Mouse (Mus musculus): ENCODE results near the gene Igsf21. TPM values are rescaled to one million over a fixed set of nuclear protein-coding genes. Genes with fewer than 3 reads are reported as not detected.
A peak's percentile ranks its signal among the peaks of the same experiment; 100 is the strongest.

Gene Igsf21
- polyA plus RNA-seq, 1 experiment from 2014 or later = 0.68 TPM

DNA sequence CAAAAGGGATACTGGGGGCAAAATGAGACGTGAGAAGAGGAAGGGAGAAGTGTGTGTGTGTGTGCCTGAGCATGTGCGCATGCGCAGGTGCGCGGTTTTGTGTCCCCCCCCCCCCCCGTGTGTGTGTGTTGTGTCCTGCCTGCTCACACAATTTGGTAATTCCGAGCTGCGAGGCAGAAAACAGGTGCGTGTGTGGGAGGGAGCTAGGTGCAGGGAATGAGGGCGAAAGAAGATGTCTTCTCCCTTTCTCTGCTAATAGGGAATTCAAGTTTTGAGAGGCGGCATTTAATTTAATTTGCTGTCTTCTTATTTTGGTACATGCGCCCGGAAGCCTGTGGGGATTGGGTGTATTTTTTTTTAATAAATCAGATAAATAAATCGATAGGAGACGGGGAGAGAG lies 211.4 kb downstream of the Igsf21 start:
- H3K36me3 ChIP-seq = no peaks in the 10 kb centered on the region
- peaks cover 2% of the 10 kb centered on the region for H3K9me3 ChIP-seq
- DNase-seq (ENCODE audit: low spot score) = no peak
- H3K4me1 ChIP-seq = peaks cover 23% of the 10 kb centered on the region
- H3K27me3 ChIP-seq (ENCODE audit: insufficient read depth, poor library complexity, severe bottlenecking) = peaks cover 83% of the 10 kb centered on the region
- H3K27ac ChIP-seq = no peak overlapping the region
- H3K4me3 ChIP-seq = no peak overlapping the region
- 51% methylated on average over 15 of the region's 15 CpGs for WGBS

DNA sequence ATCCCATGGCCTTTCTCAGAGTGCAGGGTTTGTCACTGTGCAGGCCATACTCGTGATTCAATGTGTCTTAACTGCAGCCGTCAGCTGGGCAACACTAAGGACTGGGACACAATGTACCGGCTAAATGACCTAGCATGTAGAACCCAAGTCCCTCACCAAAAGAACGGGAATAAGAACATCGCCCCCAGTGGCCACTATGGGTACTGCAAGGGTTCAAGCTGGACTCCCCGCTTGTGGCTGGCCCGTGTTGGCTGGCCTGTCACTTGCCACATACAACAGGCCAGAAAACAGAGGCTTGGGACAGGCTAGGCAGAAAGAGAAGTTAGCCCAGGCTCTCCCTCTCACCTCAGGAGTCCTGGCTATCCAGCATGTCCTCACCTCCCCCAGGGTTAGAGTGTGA lies 213.2 kb downstream of the Igsf21 start:
- H3K4me3 ChIP-seq = no peak overlapping the region
- H3K27ac ChIP-seq = no peak overlapping the region
- H3K9me3 ChIP-seq = no peaks in the 10 kb centered on the region
- WGBS = 33% methylated on average over 7 of the region's 7 CpGs
- peaks cover 73% of the 10 kb centered on the region for H3K27me3 ChIP-seq (ENCODE audit: insufficient read depth, poor library complexity, severe bottlenecking)
- no peak for DNase-seq (ENCODE audit: low spot score)
- peaks cover 16% of the 10 kb centered on the region for H3K4me1 ChIP-seq
- no peaks in the 10 kb centered on the region for H3K36me3 ChIP-seq

DNA sequence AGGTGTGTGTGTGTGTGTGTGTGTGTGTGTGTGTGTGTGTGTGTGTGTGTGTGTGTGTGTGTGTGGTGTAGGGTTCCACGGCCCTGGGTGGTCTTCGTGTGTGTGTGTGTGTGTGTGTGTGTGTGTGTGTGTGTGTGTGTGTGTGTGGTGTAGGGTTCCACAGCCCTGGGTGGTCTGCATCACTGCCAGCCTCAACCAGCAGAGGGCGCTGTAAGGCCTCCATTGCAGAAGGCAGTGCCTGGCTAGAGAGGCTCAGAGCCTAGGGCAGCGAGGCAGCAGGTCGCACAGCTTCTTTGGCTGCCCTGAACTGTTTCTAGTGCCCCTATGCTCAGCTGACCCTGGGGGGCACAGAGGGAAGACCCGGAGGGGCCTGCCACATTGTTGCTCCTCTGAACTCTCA lies 216.2 kb downstream of the Igsf21 start:
- 24% methylated on average over 6 of the region's 6 CpGs for WGBS
- H3K4me1 ChIP-seq = peaks cover 3% of the 10 kb centered on the region; the same call in 1 of the 2 replicates
- no peak overlapping the region for H3K27ac ChIP-seq
- DNase-seq (ENCODE audit: low spot score) = no peak
- H3K9me3 ChIP-seq = no peaks in the 10 kb centered on the region
- H3K27me3 ChIP-seq (ENCODE audit: insufficient read depth, poor library complexity, severe bottlenecking) = peaks cover 50% of the 10 kb centered on the region
- H3K4me3 ChIP-seq = no peak overlapping the region
- H3K36me3 ChIP-seq = no peaks in the 10 kb centered on the region

DNA sequence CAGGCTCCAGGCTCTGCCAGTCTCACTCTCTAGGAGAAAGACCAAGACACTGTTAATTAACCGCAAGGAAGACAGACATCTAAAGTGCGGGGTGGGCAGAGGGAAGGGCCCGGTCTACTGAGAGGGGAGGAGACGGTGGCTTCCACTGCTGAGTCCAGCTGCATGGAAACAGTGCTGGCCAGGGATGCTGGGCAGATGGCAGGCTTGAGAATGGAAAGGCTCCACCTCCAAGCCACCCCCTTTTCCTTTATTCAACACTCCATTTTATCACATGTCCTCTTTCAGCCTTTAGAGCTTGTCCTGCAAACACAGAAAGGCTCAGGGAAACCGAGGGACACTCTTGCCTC lies 216.6 kb downstream of the Igsf21 start:
- DNase-seq (ENCODE audit: low spot score) = no peak
- Histone ChIP-seq H3K27ac (no peak overlapping the region), H3K36me3 (no peaks in the 10 kb centered on the region), H3K4me1 (peaks cover 3% of the 10 kb centered on the region; the same call in 1 of the 2 replicates), H3K9me3 (no peaks in the 10 kb centered on the region), H3K4me3 (no peak overlapping the region), H3K27me3 (ENCODE audit: insufficient read depth, poor library complexity, severe bottlenecking) (peaks cover 49% of the 10 kb centered on the region)
- WGBS = 70% methylated on average over 5 of the region's 5 CpGs

DNA sequence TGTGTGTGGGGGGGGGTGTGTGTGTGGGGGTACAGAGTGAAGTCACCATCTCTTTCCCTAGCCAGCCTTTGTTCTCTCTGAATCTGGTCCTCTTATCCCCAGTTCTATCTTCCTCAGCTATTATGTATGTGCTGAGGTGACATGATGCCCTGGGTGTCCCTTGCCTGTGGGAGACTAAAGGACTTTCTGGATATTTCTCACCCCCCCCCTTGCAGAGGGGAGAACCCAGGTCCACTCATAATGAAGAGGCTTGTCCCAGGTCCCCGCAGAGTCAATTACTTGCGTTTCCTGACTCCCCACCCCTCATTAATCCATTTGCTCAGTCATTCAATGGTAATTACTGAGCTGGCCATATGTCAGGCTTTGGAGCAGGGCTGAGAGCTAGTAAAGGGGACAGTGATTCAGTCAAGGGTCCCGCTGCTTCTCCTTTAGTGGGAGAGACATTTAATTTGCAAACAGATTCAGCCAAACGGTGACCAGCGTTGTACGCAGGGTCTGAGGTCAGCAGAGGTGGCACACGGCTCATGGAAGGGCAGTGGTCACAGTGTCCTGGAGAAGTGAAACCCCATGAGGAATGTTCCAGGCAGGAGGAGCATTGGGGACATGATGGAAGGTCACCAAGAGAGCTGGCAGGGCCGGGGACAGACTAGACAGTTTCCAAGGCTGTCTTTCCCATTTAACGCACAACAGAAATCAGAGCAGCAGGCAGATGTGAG lies 217.1 kb downstream of the Igsf21 start:
- Histone ChIP-seq H3K9me3 (no peaks in the 10 kb centered on the region), H3K27me3 (ENCODE audit: insufficient read depth, poor library complexity, severe bottlenecking) (peaks cover 44% of the 10 kb centered on the region), H3K4me3 (no peak overlapping the region), H3K4me1 (peaks cover 3% of the 10 kb centered on the region; the same call in 1 of the 2 replicates), H3K27ac (no peak overlapping the region), H3K36me3 (no peaks in the 10 kb centered on the region)
- WGBS = 57% methylated on average over 9 of the region's 9 CpGs
- no peak for DNase-seq (ENCODE audit: low spot score)

DNA sequence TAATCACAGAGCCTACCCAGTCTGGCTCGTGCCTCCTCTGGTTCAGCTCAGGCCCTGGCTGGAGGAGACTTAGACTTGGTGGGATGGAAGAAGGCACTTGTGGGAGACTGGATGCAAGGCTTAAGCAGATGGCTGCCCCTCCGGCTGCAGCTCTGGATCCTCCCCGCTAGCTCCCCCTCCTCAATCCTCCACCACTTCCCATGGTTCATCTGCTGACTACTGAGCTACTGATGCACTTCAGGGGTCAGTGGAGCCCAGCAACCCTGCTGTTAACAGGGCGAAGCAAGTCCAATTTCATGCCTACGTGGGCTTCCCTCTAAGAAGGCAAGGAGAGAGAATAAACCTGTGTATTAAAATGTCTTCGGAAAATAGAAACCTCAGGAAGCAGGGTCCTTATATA lies 222.8 kb downstream of the Igsf21 start:
- peaks cover 20% of the 10 kb centered on the region for H3K27me3 ChIP-seq (ENCODE audit: insufficient read depth, poor library complexity, severe bottlenecking)
- no peaks in the 10 kb centered on the region for H3K36me3 ChIP-seq
- no peak overlapping the region for H3K4me3 ChIP-seq
- DNase-seq (ENCODE audit: low spot score) = no peak
- H3K9me3 ChIP-seq = no peaks in the 10 kb centered on the region
- no peak overlapping the region for H3K27ac ChIP-seq
- H3K4me1 ChIP-seq = no peaks in the 10 kb centered on the region
- WGBS = 80% methylated on average over 6 of the region's 6 CpGs

DNA sequence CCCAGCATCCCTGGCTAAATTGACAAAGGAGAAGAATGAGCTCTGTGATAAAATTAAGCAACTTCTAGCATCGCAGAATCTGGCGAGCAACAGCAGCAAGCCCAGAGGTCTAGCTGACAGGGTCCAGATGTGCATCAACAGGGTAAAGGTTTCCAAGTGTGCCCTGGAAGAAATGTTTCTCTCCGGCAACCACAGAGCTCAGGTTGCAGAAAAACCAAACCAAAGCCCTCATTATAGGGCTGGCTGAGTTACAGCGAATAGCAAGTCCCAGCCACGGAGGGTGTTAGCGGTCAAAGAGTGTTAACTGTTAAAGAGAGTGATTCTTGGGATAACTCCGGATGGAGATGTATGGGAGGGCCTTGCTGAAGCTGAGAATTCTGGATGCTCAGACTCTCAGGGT lies 230.7 kb downstream of the Igsf21 start:
- no peaks in the 10 kb centered on the region for H3K4me1 ChIP-seq
- no peak for DNase-seq (ENCODE audit: low spot score)
- no peak overlapping the region for H3K4me3 ChIP-seq
- H3K27ac ChIP-seq = no peak overlapping the region
- H3K36me3 ChIP-seq = no peaks in the 10 kb centered on the region
- no peaks in the 10 kb centered on the region for H3K9me3 ChIP-seq
- peaks cover 4% of the 10 kb centered on the region; the same call in 1 of the 2 replicates for H3K27me3 ChIP-seq (ENCODE audit: insufficient read depth, poor library complexity, severe bottlenecking)
- WGBS = 63% methylated on average over 7 of the region's 7 CpGs

DNA sequence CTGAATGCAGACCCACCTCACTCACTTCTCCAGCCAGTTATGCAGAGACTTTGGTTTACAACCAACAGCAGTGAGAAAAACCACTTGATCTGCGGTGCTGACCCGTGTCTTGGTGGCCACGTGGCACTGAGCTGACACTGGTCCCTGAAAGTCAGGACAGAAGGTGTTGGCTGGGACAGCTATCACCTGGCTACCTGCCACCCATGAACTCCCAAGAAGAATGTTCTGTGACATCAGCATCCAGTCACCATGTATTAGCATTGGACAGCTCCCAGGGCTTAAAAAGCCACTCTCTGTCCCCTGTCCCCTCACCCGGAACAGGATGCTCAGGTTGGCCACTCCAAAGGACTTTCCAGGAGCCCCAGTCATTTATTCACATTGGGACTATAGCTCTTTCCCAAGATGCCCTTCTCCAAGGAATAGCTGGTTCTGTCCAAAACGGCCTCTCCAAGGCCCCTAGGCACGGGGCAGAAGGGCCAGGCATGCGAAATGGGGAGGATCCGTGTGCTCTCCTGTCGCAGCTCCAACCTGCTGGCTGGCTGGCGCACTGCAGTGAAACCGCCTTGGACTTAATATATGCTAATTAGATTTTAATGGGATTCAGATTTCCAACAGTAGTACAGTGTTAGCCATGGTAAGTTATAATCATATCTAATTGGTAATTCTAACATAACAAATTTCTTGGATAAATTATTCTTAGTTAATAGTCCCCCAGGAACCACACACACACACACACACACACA lies 235.7 kb downstream of the Igsf21 start:
- 62% methylated on average over 11 of the region's 11 CpGs for WGBS
- H3K27ac ChIP-seq = no peak overlapping the region
- no peak overlapping the region for H3K4me3 ChIP-seq
- DNase-seq (ENCODE audit: low spot score) = no peak
- no peaks in the 10 kb centered on the region for H3K36me3 ChIP-seq
- no peaks in the 10 kb centered on the region for H3K4me1 ChIP-seq
- H3K9me3 ChIP-seq = no peaks in the 10 kb centered on the region
- H3K27me3 ChIP-seq (ENCODE audit: insufficient read depth, poor library complexity, severe bottlenecking) = peaks cover 6% of the 10 kb centered on the region; the same call in 1 of the 2 replicates

DNA sequence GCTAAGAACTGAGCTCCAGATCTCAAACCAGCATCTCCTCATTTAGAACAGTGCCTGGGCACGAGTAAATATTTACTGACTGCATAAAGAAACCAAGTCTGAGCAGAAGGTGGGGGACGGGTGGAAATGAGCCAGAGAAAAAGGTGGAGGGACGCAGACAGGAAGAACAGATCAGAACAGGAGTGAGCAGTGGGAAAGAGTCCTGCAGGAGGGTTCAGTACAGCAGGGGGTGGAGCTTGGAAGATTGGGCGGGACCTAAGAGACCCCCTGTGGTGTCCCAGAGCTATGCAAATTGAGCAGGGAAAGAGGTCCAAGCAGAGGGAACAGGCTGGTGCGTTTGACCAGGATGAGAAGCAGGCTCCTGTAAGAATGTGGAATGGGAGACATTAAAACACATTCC lies 241.7 kb downstream of the Igsf21 start:
- Histone ChIP-seq H3K4me3 (peak overlapping the region; percentile 43), H3K9me3 (no peaks in the 10 kb centered on the region), H3K4me1 (peaks cover 15% of the 10 kb centered on the region), H3K36me3 (no peaks in the 10 kb centered on the region), H3K27ac (no peak overlapping the region), H3K27me3 (ENCODE audit: insufficient read depth, poor library complexity, severe bottlenecking) (peaks cover 64% of the 10 kb centered on the region)
- DNase-seq (ENCODE audit: low spot score) = no peak
- WGBS = 12% methylated on average over 5 of the region's 5 CpGs

DNA sequence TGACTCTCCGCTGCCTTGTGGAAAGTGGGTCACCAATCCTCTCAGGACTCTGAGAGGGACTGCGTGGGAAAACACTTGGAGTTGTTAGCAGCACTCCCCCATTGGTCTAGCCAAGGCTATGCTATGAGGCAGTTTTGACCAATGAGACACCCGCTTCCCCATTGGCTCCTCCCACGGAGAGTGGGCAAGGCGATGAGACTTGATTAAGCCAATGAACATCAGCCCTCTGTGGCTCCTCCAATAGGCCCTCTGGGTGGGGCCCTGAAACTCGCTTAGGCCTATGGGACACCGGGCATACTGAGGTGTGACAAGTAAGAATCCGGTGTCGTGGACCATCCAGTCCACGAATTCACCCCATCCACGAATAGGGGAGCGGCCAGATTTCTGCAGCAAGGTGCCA lies 242.4 kb downstream of the Igsf21 start:
- Histone ChIP-seq H3K4me1 (peaks cover 15% of the 10 kb centered on the region), H3K27me3 (ENCODE audit: insufficient read depth, poor library complexity, severe bottlenecking) (peaks cover 66% of the 10 kb centered on the region), H3K9me3 (no peaks in the 10 kb centered on the region), H3K4me3 (peak overlapping the region; percentile 43), H3K27ac (no peak overlapping the region), H3K36me3 (no peaks in the 10 kb centered on the region)
- WGBS = 6% methylated on average over 12 of the region's 12 CpGs
- DNase-seq (ENCODE audit: low spot score) = no peak

DNA sequence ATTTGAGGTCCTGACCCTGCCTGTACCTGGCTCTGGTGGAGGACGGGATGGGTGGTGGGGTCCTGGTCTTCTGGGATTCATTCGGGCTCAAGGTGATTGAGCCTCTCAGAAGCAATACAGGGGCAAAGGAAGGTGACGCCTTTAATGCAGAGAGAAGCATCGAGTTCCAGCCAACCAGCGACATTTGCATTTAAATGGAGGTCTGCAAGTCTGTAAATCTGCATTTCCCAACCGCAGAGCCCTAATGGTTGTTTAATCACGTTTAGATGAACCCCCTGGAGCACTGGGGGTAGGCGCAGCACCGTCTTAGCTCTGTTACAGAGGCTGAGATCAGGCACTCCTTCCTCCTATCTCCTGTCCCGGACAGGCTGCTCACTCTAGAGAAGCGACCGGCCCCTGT lies 244.5 kb downstream of the Igsf21 start:
- H3K9me3 ChIP-seq = no peaks in the 10 kb centered on the region
- peaks cover 15% of the 10 kb centered on the region for H3K4me1 ChIP-seq
- no peak overlapping the region for H3K27ac ChIP-seq
- no peaks in the 10 kb centered on the region for H3K36me3 ChIP-seq
- 11% methylated on average over 12 of the region's 12 CpGs for WGBS
- peaks cover 59% of the 10 kb centered on the region for H3K27me3 ChIP-seq (ENCODE audit: insufficient read depth, poor library complexity, severe bottlenecking)
- no peak overlapping the region for H3K4me3 ChIP-seq
- no peak for DNase-seq (ENCODE audit: low spot score)

DNA sequence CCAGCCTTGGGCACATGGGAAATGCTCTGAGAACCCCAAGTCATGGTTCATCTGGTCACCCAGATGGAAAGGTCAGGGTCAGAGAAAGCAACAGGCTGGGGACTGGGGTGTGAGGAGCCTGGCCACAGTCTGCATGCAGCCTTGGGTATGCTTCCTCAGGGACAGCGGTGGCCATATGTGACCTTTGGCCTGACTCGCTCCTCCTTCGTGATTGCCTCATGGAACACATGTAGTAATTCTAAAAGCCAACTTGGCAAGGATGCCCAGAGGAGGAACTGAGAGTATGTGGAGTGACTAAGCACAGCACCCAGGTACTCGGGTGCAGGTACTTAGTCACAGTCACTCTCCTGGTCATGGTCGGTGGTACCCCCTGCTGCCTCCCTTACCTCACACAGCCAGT lies 245.7 kb downstream of the Igsf21 start:
- Histone ChIP-seq H3K9me3 (no peaks in the 10 kb centered on the region), H3K4me1 (peaks cover 15% of the 10 kb centered on the region), H3K27ac (no peak overlapping the region), H3K4me3 (no peak overlapping the region), H3K27me3 (ENCODE audit: insufficient read depth, poor library complexity, severe bottlenecking) (peaks cover 59% of the 10 kb centered on the region), H3K36me3 (no peaks in the 10 kb centered on the region)
- 72% methylated on average over 5 of the region's 5 CpGs for WGBS
- no peak for DNase-seq (ENCODE audit: low spot score)

DNA sequence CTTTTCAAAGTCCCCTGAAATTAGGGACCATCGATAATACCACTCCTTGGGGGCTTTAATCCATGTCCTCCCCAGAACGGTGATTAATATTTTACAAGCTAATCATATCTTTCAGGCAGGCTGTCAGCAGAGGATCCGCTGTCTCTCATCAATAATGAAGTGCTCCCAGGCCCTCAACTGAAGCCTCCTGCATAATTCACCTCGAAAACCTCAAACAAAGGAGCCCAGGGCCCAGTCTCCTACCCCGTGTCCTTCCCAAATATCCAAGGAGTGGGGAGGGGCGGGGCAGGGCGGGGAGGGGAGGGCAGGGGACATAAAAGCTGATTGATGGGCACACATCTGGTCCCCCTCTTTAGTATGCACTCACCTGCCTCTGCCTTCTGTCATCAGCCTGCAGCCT lies 247.6 kb downstream of the Igsf21 start:
- Histone ChIP-seq H3K4me1 (peaks cover 4% of the 10 kb centered on the region), H3K27ac (no peak overlapping the region), H3K4me3 (no peak overlapping the region), H3K36me3 (no peaks in the 10 kb centered on the region), H3K27me3 (ENCODE audit: insufficient read depth, poor library complexity, severe bottlenecking) (peaks cover 52% of the 10 kb centered on the region), H3K9me3 (no peaks in the 10 kb centered on the region)
- no peak for DNase-seq (ENCODE audit: low spot score)
- 69% methylated on average over 7 of the region's 7 CpGs for WGBS

Measured in heart, embryonic 10.5 days (tissue).